Mouse (Mus musculus) testis, adult 2 months (tissue): Measurements from ENCODE around the gene Lman1l.

Source experiments
- CTCF ChIP-seq: fragments of 200-500 bp; IDR thresholded peaks from 2 replicates; pipeline ENCODE4 v1.5.1; 2012; ENCODE audit warnings: low read depth, mild to moderate bottlenecking, inconsistent platforms, low read length, moderate library complexity; ENCODE audit not compliant: control insufficient read depth, insufficient read depth, insufficient replicate concordance
- POLR2A ChIP-seq: fragments of 200-500 bp; IDR thresholded peaks from 2 replicates; pipeline ENCODE4 v1.6.1; 2012; ENCODE audit warnings: low read depth, mild to moderate bottlenecking, inconsistent platforms, low read length, moderate library complexity; ENCODE audit not compliant: control insufficient read depth

DNA sequence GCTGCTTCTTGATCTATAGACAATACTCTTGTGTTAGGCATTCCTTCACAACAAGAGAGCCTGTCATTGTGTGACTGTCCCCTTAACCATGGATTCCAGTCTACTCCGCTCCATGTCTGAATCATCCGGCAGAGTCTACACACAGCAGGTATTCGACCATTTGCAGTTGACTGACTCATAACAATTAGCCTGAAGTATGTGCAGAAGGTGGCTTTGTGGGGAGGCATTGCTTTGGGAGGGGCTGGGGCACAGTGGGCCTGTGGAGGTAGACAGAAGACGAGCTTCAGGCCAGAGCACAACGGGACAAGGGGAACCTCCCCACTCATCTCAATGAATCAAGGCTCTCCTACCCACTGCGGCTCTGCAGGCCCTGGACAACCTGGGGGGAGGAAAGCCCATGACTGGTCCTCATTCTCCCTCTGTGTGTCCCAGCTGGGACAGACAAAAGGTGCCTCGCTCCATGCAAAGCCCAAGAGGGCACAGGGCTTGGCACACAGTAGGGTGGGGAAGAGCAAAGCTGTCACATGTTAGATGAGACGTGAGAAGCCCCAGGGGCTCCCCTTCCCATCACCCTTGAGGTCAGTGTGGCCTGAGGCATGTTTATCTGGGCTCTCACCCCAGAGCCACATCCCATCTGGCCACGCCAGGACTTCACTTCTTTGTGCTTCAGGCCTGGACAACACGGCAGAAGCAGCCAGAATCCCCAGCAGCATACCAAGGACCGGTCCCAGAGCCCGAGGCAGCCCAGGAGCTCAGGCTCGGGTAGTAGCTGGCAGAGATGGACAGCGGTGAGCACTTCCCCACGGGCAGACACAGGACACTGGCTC, 5.3 kb upstream of the Lman1l start:
- no peak for TF ChIP-seq CTCF
- TF ChIP-seq POLR2A: no peak
